Mouse (Mus musculus): ENCODE measurements around the gene Brd1. TPM values are rescaled to one million over a fixed set of nuclear protein-coding genes. Genes with fewer than 3 reads are reported as not detected.

Gene Brd1
- polyA plus RNA-seq, 1 experiment: 2.1 TPM

DNA sequence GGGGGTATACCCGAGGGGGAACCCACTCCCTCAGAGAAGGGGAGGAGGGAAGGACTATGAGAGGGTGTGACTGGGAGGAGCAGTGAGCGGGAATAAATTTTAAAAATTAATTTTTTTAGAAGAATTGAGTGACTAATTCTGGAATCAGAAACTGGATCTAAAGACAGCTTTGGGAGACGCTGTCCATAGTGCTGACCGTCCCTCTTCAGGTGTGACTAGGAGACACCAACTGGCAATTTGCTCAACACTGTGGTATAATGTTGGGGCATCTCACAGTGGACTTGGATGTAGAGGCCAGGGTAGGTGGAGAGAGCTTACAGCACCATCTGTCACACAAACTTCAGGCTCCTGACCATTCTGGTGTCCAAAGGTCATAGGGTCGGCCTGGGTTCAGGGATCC lies 82.0 kb downstream of the Brd1 start:
- no peaks in the 10 kb centered on the region for H3K9me3 ChIP-seq (ENCODE audit: control insufficient read depth, low read length)
- H3K27me3 ChIP-seq (ENCODE audit: control insufficient read depth): no peaks in the 10 kb centered on the region
- H3K4me1 ChIP-seq (ENCODE audit: control insufficient read depth): no peaks in the 10 kb centered on the region
- no peak overlapping the region for H3K4me3 ChIP-seq (replicated peaks)
- no peaks in the 10 kb centered on the region for H3K36me3 ChIP-seq (ENCODE audit: control insufficient read depth)
- TF ChIP-seq GATA1 (IDR thresholded peaks at IDR 0.05; ENCODE audit: low read length): no peak

DNA sequence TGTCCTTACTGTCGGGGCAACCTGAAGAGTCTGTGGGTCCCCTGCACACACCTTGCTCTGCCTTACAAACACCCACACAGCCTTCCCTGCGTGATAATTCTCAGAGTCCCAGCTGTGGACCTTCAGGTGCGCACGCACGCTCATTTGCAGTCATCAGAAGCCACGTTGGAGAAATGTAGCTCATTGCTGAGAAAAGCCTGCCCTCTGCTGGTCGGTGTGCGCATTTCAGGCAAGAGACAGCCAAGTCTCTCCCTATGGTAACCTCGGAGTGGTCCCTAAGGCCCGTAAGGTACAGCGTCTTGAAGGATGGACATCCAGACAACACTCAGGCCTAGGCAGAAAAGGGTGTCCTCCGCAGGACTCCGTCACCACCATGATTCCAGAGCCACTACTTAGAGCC lies 83.0 kb downstream of the Brd1 start:
- Histone ChIP-seq H3K4me3 (replicated peaks) (no peak overlapping the region), H3K36me3 (ENCODE audit: control insufficient read depth) (no peaks in the 10 kb centered on the region), H3K4me1 (ENCODE audit: control insufficient read depth) (no peaks in the 10 kb centered on the region), H3K27me3 (ENCODE audit: control insufficient read depth) (no peaks in the 10 kb centered on the region), H3K9me3 (ENCODE audit: control insufficient read depth, low read length) (no peaks in the 10 kb centered on the region; the same call in 1 of the 2 replicates)
- TF ChIP-seq TAL1 (IDR thresholded peaks at IDR 0.05; ENCODE audit: low read length) (no peak), GATA1 (IDR thresholded peaks at IDR 0.05; ENCODE audit: low read length) (no peak)

Other genes with a start within 250 kb of the Brd1 start
- not detected in 2 replicates for gene Zdhhc25, start 133.9 kb downstream of the Brd1 start, polyA plus RNA-seq (2012)
- 0.45 and 0.53 TPM in 2 replicates for gene Zbed4, start 17.4 kb upstream of the Brd1 start, polyA plus RNA-seq (2012)
- gene Alg12, start 85.1 kb upstream of the Brd1 start, polyA plus RNA-seq (2012): 0.16 and 0.28 TPM in 2 replicates
- 1.5 and 1.7 TPM in 2 replicates for gene Creld2, start 85.4 kb upstream of the Brd1 start, polyA plus RNA-seq (2012)
- 0.49 and 0.64 TPM in 2 replicates for gene Pim3, start 128.0 kb upstream of the Brd1 start, polyA plus RNA-seq (2012)
- gene Ttll8, start 220.2 kb upstream of the Brd1 start, polyA plus RNA-seq (2012): not detected in 2 replicates
- gene Mlc1, start 244.8 kb upstream of the Brd1 start, polyA plus RNA-seq (2012): not detected in 2 replicates
- gene Mov10l1, start 248.7 kb upstream of the Brd1 start, polyA plus RNA-seq (2012): not detected in 2 replicates